Mouse (Mus musculus) limb, embryonic 15.5 days (tissue): ENCODE measurements at regions not wholly inside any gene's neighbourhood (a gene's known extent, or its start where the extent isn't known, plus 50 kb on each side); places are given as distances from the start of the nearest gene placed in this dataset.

Source experiments
- ATAC-seq: fragments of 200-750 bp; cut with Nextera tagmentation; 2 replicates; pipeline ENCODE4 v1.8.0; 2017; ENCODE audit warnings: low read depth, moderate TSS enrichment; ENCODE audit not compliant: insufficient number of reproducible peaks, low FRiP score, low TSS enrichment
- H3K27ac ChIP-seq: fragments of 300-500 bp; sonication (generic); 2 replicates; pipeline ENCODE4 v1.5.1; 2015; ENCODE audit warnings: moderate library complexity, mild to moderate bottlenecking, inconsistent platforms
- H3K27me3 ChIP-seq: fragments of 300-500 bp; sonication (generic); 2 replicates; pipeline ENCODE4 v1.6.1; 2015; ENCODE audit warnings: inconsistent platforms
- H3K36me3 ChIP-seq: fragments of 300-500 bp; sonication (generic); 2 replicates; pipeline ENCODE4 v1.6.1; 2015; ENCODE audit warnings: inconsistent platforms
- H3K4me1 ChIP-seq: fragments of 300-500 bp; sonication (generic); 2 replicates; pipeline ENCODE4 v1.6.1; 2015; ENCODE audit warnings: inconsistent platforms
- H3K4me2 ChIP-seq: fragments of 300-500 bp; sonication (generic); 2 replicates; pipeline ENCODE4 v1.6.1; 2015; ENCODE audit warnings: mild to moderate bottlenecking, inconsistent platforms
- H3K4me3 ChIP-seq: fragments of 300-500 bp; sonication (generic); 2 replicates; pipeline ENCODE4 v1.5.1; 2015; ENCODE audit warnings: mild to moderate bottlenecking, inconsistent platforms
- H3K9ac ChIP-seq: fragments of 300-500 bp; sonication (generic); 2 replicates; pipeline ENCODE4 v1.6.1; 2015; ENCODE audit warnings: inconsistent platforms
- H3K9me3 ChIP-seq: fragments of 300-500 bp; sonication (generic); 2 replicates; pipeline ENCODE4 v1.6.1; 2016; ENCODE audit warnings: inconsistent platforms
- WGBS: fragments of 180-500 bp; shearing (Covaris S2); methylation state at CpG from one replicate; pipeline ENCODE4 v1.1.7; 2015; 5-methylcytosine and 5-hydroxymethylcytosine counted together

- H3K9me3 ChIP-seq = no peaks in the 10 kb centered on the region
- H3K27ac ChIP-seq = peak overlapping the region; percentile 75
- H3K27me3 ChIP-seq = no peaks in the 10 kb centered on the region
- H3K4me3 ChIP-seq = no peak overlapping the region
- no peak overlapping the region for H3K9ac ChIP-seq
- no peak for ATAC-seq
- H3K36me3 ChIP-seq = no peaks in the 10 kb centered on the region
- no peak overlapping the region for H3K4me2 ChIP-seq
- WGBS = 63% methylated on average over 11 of the region's 11 CpGs
- no peaks in the 10 kb centered on the region for H3K4me1 ChIP-seq
These were observed 174.8 kb downstream of the Sox2 start for GRCm38 (mm10) chr3:34825036-34825435.

- Histone ChIP-seq H3K4me2 (no peak overlapping the region), H3K4me3 (no peak overlapping the region), H3K4me1 (no peaks in the 10 kb centered on the region), H3K36me3 (no peaks in the 10 kb centered on the region), H3K27me3 (no peaks in the 10 kb centered on the region), H3K9me3 (no peaks in the 10 kb centered on the region), H3K9ac (no peak overlapping the region), H3K27ac (no peak overlapping the region)
- no peak for ATAC-seq
- 84% methylated on average over 5 of the region's 5 CpGs for WGBS
These were observed 176.2 kb downstream of the Sox2 start for GRCm38 (mm10) chr3:34826396-34826795.

GRCm38 (mm10) chr3:34828453-34829206, 178.4 kb downstream of the Sox2 start:
- ATAC-seq = no peak
- H3K9ac ChIP-seq = no peak overlapping the region
- H3K4me3 ChIP-seq = no peak overlapping the region
- no peaks in the 10 kb centered on the region for H3K4me1 ChIP-seq
- H3K4me2 ChIP-seq = no peak overlapping the region
- no peak overlapping the region for H3K27ac ChIP-seq
- H3K27me3 ChIP-seq = no peaks in the 10 kb centered on the region
- no peaks in the 10 kb centered on the region for H3K36me3 ChIP-seq
- H3K9me3 ChIP-seq = no peaks in the 10 kb centered on the region
- WGBS = 58% methylated on average over 9 of the region's 9 CpGs

GRCm38 (mm10) chr3:34836741-34837267, 186.6 kb downstream of the Sox2 start:
- no peak overlapping the region for H3K9ac ChIP-seq
- no peaks in the 10 kb centered on the region for H3K27me3 ChIP-seq
- no peak for ATAC-seq
- H3K4me1 ChIP-seq = no peaks in the 10 kb centered on the region; the same call in 1 of the 2 replicates
- H3K36me3 ChIP-seq = no peaks in the 10 kb centered on the region
- no peak overlapping the region for H3K27ac ChIP-seq
- H3K9me3 ChIP-seq = no peaks in the 10 kb centered on the region
- H3K4me3 ChIP-seq = no peak overlapping the region
- 49% methylated on average over 8 of the region's 8 CpGs for WGBS
- no peak overlapping the region for H3K4me2 ChIP-seq

GRCm38 (mm10) chr3:34837644-34838332, 187.6 kb downstream of the Sox2 start:
- Histone ChIP-seq H3K27me3 (no peaks in the 10 kb centered on the region), H3K27ac (no peak overlapping the region), H3K4me3 (no peak overlapping the region), H3K36me3 (no peaks in the 10 kb centered on the region), H3K4me2 (no peak overlapping the region), H3K4me1 (no peaks in the 10 kb centered on the region; the same call in 1 of the 2 replicates), H3K9ac (no peak overlapping the region), H3K9me3 (no peaks in the 10 kb centered on the region)
- ATAC-seq = no peak
- WGBS = 57% methylated on average over 11 of the region's 11 CpGs

GRCm38 (mm10) chr3:34860877-34861649, 210.9 kb downstream of the Sox2 start:
- Histone ChIP-seq H3K36me3 (no peaks in the 10 kb centered on the region), H3K27ac (no peak overlapping the region), H3K9me3 (no peaks in the 10 kb centered on the region), H3K4me3 (no peak overlapping the region), H3K9ac (no peak overlapping the region), H3K4me1 (no peaks in the 10 kb centered on the region), H3K4me2 (no peak overlapping the region), H3K27me3 (no peaks in the 10 kb centered on the region)
- WGBS = 71% methylated on average over 16 of the region's 16 CpGs
- ATAC-seq = no peak

- no peak overlapping the region for H3K4me2 ChIP-seq
- H3K4me3 ChIP-seq = no peak overlapping the region
- no peaks in the 10 kb centered on the region for H3K27me3 ChIP-seq
- no peak overlapping the region for H3K9ac ChIP-seq
- H3K36me3 ChIP-seq = no peaks in the 10 kb centered on the region
- H3K27ac ChIP-seq = no peak overlapping the region
- no peak for ATAC-seq
- no peaks in the 10 kb centered on the region for H3K9me3 ChIP-seq
- H3K4me1 ChIP-seq = no peaks in the 10 kb centered on the region
- 16% methylated on average over 16 of the region's 16 CpGs for WGBS
These were observed 218.6 kb downstream of the Sox2 start for GRCm38 (mm10) chr3:34868698-34869409.

GRCm38 (mm10) chr3:34869911-34870310, 219.7 kb downstream of the Sox2 start:
- no peak; the same call in 1 of the 2 replicates for ATAC-seq
- Histone ChIP-seq H3K9ac (no peak overlapping the region), H3K4me1 (no peaks in the 10 kb centered on the region)

GRCm38 (mm10) chr3:34885137-34885536, 234.9 kb downstream of the Sox2 start:
- WGBS = 60% methylated on average over 5 of the region's 5 CpGs
- H3K4me3 ChIP-seq = no peak overlapping the region
- no peaks in the 10 kb centered on the region for H3K4me1 ChIP-seq
- no peak overlapping the region for H3K27ac ChIP-seq
- H3K4me2 ChIP-seq = no peak overlapping the region
- no peak for ATAC-seq
- H3K9ac ChIP-seq = no peak overlapping the region
- H3K27me3 ChIP-seq = no peaks in the 10 kb centered on the region
- no peaks in the 10 kb centered on the region for H3K36me3 ChIP-seq
- H3K9me3 ChIP-seq = no peaks in the 10 kb centered on the region

More at GRCm38 (mm10) chr3:34869911-34870310, 219.7 kb downstream of the Sox2 start:
- no peaks in the 10 kb centered on the region for H3K36me3 ChIP-seq
- no peak overlapping the region for H3K27ac ChIP-seq
- H3K27me3 ChIP-seq = no peaks in the 10 kb centered on the region
- no peak overlapping the region for H3K4me3 ChIP-seq
- H3K4me2 ChIP-seq = no peak overlapping the region
- H3K9me3 ChIP-seq = no peaks in the 10 kb centered on the region
- WGBS = 83% methylated on average over 6 of the region's 6 CpGs

- H3K4me3 ChIP-seq = no peak overlapping the region
- no peak for ATAC-seq
- H3K27me3 ChIP-seq = no peaks in the 10 kb centered on the region
- H3K36me3 ChIP-seq = no peaks in the 10 kb centered on the region
- H3K4me2 ChIP-seq = no peak overlapping the region
- no peaks in the 10 kb centered on the region; the same call in 1 of the 2 replicates for H3K9me3 ChIP-seq
- H3K4me1 ChIP-seq = no peaks in the 10 kb centered on the region
- WGBS = 84% methylated on average over 5 of the region's 5 CpGs
- no peak overlapping the region for H3K9ac ChIP-seq
- no peak overlapping the region for H3K27ac ChIP-seq
These were observed 243.2 kb downstream of the Sox2 start for GRCm38 (mm10) chr3:34893381-34893780.

GRCm38 (mm10) chr3:34903106-34903505, 252.9 kb downstream of the Sox2 start:
- Histone ChIP-seq H3K4me2 (no peak overlapping the region), H3K27ac (no peak overlapping the region), H3K27me3 (no peaks in the 10 kb centered on the region), H3K9ac (no peak overlapping the region), H3K9me3 (no peaks in the 10 kb centered on the region), H3K4me3 (no peak overlapping the region), H3K4me1 (no peaks in the 10 kb centered on the region), H3K36me3 (no peaks in the 10 kb centered on the region)
- 79% methylated on average over 8 of the region's 8 CpGs for WGBS
- ATAC-seq = no peak
